ENCODE assay signal across 24 mouse cellular contexts in genomic region chr10:67218873-67219565, GRCm38 (mm10).
"Had no signal": no experiment of that assay in that cellular context is flagged by ENCODE, and none has a peak within 500 bp of the region (broad histone marks: within the 10 kb centered on the region; RNA-seq: fewer than 3 reads in every experiment).

No protein-coding gene starts in this region.

- ATAC-seq: hindbrain, embryonic 16.5 days; intestine, embryonic 16.5 days had no signal

- H3K4me3 ChIP-seq: gastrocnemius, adult 2 months; heart, adult 2 months; heart, embryonic 12.5 days; hindbrain, embryonic 10.5 days; hindbrain, embryonic 12.5 days; layer of hippocampus, adult 2 months; left cerebral cortex, adult 2 months; limb, embryonic 13.5 days; limb, embryonic 15.5 days; liver, embryonic 13.5 days; liver, embryonic 15.5 days had no signal

- H3K4me1 ChIP-seq: hindbrain, embryonic 10.5 days; hindbrain, embryonic 12.5 days; limb, embryonic 13.5 days; liver, embryonic 13.5 days had no signal

- H3K9ac ChIP-seq: heart, embryonic 12.5 days; hindbrain, embryonic 12.5 days; hindbrain, embryonic 14.5 days; limb, embryonic 13.5 days; limb, embryonic 15.5 days; liver, embryonic 13.5 days; liver, embryonic 15.5 days had no signal

- H3K27ac ChIP-seq: gastrocnemius, adult 2 months; heart, adult 2 months; hindbrain, embryonic 10.5 days; hindbrain, embryonic 12.5 days; hindbrain, embryonic 14.5 days; layer of hippocampus, adult 2 months; left cerebral cortex, adult 2 months; limb, embryonic 13.5 days; limb, embryonic 15.5 days; liver, embryonic 13.5 days; liver, embryonic 15.5 days had no signal

- H3K27me3 ChIP-seq: heart, embryonic 12.5 days; hindbrain, embryonic 12.5 days; limb, embryonic 13.5 days; limb, embryonic 15.5 days; liver, embryonic 13.5 days; liver, embryonic 15.5 days had no signal

- H3K4me2 ChIP-seq: heart, embryonic 12.5 days; hindbrain, embryonic 12.5 days; hindbrain, embryonic 14.5 days; limb, embryonic 13.5 days; limb, embryonic 15.5 days; liver, embryonic 13.5 days; liver, embryonic 15.5 days had no signal

- H3K9me3 ChIP-seq: heart, embryonic 12.5 days; hindbrain, embryonic 10.5 days; hindbrain, embryonic 12.5 days; limb, embryonic 13.5 days; limb, embryonic 15.5 days; liver, embryonic 13.5 days; liver, embryonic 15.5 days had no signal

- DNase-seq: gastrocnemius, adult 2 months; gastrocnemius, postnatal 10 days; gastrocnemius, postnatal 25 days; heart, adult 2 months; heart, postnatal 10 days; heart, postnatal 4 days; kidney, adult 11 months; kidney, adult 2 months; kidney, postnatal 10 days; kidney, postnatal 25 days; kidney, postnatal 4 days; left cerebral cortex, postnatal 4 days; liver, embryonic 13.5 days had no signal
